Mouse (Mus musculus): ENCODE results near the gene Irf8. TPM values are rescaled to one million over a fixed set of nuclear protein-coding genes. Genes with fewer than 3 reads are reported as not detected.
"Not testable (repeated sequence)": the region's sequence is repeated elsewhere in the genome, so short reads cannot be mapped to it uniquely, and the experiment has no call there.

Irf8 gene
- polyA plus RNA-seq, 1 experiment from 2014 or later = 8.5 TPM

GRCm38 (mm10) chr8:120795944-120796635 is 59.9 kb downstream of the Irf8 start:
- no peak overlapping the region for H3K4me3 ChIP-seq (ENCODE audit: low read depth, low read length)
- H3K27me3 ChIP-seq (ENCODE audit: insufficient read depth, low read length) = no peaks in the 10 kb centered on the region
- H3K9me3 ChIP-seq (ENCODE audit: low read depth, low read length) = no peaks in the 10 kb centered on the region
- TF ChIP-seq CTCF (IDR thresholded peaks at IDR 0.05; ENCODE audit: low read depth) = peak; percentile 99
- H3K9ac ChIP-seq = no peak overlapping the region
- ATAC-seq (ENCODE audit: insufficient read depth) = peak; percentile 77
- no peak overlapping the region for H3K4me2 ChIP-seq
- no peak overlapping the region for H3K27ac ChIP-seq (ENCODE audit: low read depth)
- no peaks in the 10 kb centered on the region for H3K4me1 ChIP-seq (ENCODE audit: insufficient read depth)
- no peaks in the 10 kb centered on the region for H3K36me3 ChIP-seq (ENCODE audit: insufficient read depth)
- 46% methylated on average over 9 of the region's 9 CpGs for WGBS
- DNase-seq = peak; percentile 94

GRCm38 (mm10) chr8:120797019-120797727 is 61.0 kb downstream of the Irf8 start:
- ATAC-seq (ENCODE audit: insufficient read depth) = no peak
- H3K4me1 ChIP-seq (ENCODE audit: insufficient read depth) = no peaks in the 10 kb centered on the region
- no peak overlapping the region for H3K27ac ChIP-seq (ENCODE audit: low read depth)
- no peaks in the 10 kb centered on the region for H3K27me3 ChIP-seq (ENCODE audit: insufficient read depth, low read length)
- H3K4me2 ChIP-seq = no peak overlapping the region
- no peak overlapping the region for H3K4me3 ChIP-seq (ENCODE audit: low read depth, low read length)
- no peaks in the 10 kb centered on the region for H3K9me3 ChIP-seq (ENCODE audit: low read depth, low read length)
- no peak for TF ChIP-seq CTCF (IDR thresholded peaks at IDR 0.05; ENCODE audit: low read depth)
- H3K36me3 ChIP-seq (ENCODE audit: insufficient read depth) = no peaks in the 10 kb centered on the region
- WGBS = 58% methylated on average over 9 of the region's 9 CpGs
- no peak overlapping the region for H3K9ac ChIP-seq
- DNase-seq = no peak

DNA sequence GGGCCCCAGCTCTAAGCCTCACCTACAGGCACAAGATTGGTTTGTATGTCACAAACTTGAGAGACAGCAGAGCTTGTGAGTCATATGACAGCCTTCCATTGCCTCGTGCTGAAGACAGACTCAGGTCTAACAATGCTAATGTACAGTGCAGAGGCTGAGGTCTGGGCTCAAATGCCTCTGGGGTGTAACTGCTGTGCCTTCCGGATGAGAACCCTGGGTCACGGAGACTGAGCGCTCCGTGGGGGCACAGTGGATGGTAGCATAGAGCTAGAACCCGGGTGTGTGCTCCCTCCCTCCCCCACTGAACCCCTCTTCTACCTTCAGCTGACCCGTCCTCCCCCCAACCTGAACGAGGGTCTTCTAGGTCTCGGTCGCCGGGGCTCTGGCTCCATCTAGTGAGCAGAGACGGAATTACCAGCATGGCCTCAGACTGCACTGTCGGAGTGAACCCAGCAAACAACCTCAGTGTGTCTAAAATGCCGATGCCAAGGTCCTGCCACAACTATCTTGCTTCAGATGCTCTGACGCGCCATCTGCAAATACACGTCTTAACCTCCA is 64.2 kb downstream of the Irf8 start:
- 4% methylated on average over 17 of the region's 17 CpGs for WGBS
- Histone ChIP-seq H3K9me3 (ENCODE audit: low read depth, low read length) (no peaks in the 10 kb centered on the region), H3K27ac (ENCODE audit: low read depth) (no peak overlapping the region), H3K9ac (no peak overlapping the region), H3K4me2 (peak overlapping the region; percentile 39; the same call in 1 of the 2 replicates), H3K36me3 (ENCODE audit: insufficient read depth) (no peaks in the 10 kb centered on the region), H3K4me3 (ENCODE audit: low read depth, low read length) (no peak overlapping the region), H3K27me3 (ENCODE audit: insufficient read depth, low read length) (no peaks in the 10 kb centered on the region), H3K4me1 (ENCODE audit: insufficient read depth) (peaks cover 13% of the 10 kb centered on the region)
- ATAC-seq (ENCODE audit: insufficient read depth) = 0 out of 2 replicates have a peak, but pooled peaks have one; percentile 19
- peak; percentile 80 for DNase-seq
- peak; percentile 94 for TF ChIP-seq CTCF (IDR thresholded peaks at IDR 0.05; ENCODE audit: low read depth)

DNA sequence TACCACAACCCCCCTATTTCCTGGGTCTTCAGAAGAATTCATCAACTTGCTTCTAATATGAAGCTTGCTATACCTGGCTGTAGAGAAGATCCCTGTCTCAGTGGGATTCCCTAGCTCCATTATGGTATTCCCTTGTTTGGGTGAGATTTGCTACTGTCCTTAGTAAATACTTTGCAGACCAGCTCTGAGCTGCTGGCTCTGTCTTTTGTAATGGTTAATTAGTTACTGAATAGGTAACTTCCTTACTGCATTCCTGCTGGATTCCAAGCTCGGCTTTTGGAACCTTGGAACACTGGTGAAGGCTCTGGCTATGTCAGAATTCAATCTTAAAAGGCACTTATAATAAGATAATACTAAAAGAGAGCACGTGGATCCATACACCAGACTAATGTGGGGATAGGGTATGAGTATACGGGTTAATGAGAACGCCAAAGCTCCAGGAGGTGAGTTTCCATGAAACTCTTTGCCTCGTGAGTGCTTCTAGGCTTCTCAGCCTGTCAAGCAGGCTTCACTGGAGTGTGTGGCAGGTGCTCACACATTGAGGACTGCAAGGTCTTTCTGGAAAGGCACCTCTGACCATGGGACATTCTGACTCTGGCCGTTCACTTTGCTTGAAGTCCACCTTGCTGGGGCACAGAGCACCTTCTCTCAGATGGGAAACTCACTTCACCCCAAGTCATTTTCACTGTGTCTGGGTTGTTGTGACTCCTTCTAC is 67.7 kb downstream of the Irf8 start:
- 64% methylated on average over 6 of the region's 6 CpGs for WGBS
- not testable (repeated sequence) for H3K27ac ChIP-seq (ENCODE audit: low read depth)

GRCm38 (mm10) chr8:120804741-120805140 is 68.6 kb downstream of the Irf8 start:
- H3K4me1 ChIP-seq (ENCODE audit: insufficient read depth) = peaks cover 13% of the 10 kb centered on the region
- ATAC-seq (ENCODE audit: insufficient read depth) (peak; percentile 48), DNase-seq (peak; percentile 78)
- H3K9me3 ChIP-seq (ENCODE audit: low read depth, low read length) = no peaks in the 10 kb centered on the region
- no peaks in the 10 kb centered on the region for H3K27me3 ChIP-seq (ENCODE audit: insufficient read depth, low read length)
- H3K4me2 ChIP-seq = no peak overlapping the region
- H3K4me3 ChIP-seq (ENCODE audit: low read depth, low read length) = no peak overlapping the region
- no peak overlapping the region for H3K27ac ChIP-seq (ENCODE audit: low read depth)
- TF ChIP-seq CTCF (IDR thresholded peaks at IDR 0.05; ENCODE audit: low read depth) = no peak
- no peak overlapping the region for H3K9ac ChIP-seq
- WGBS = 42% methylated on average over 3 of the region's 3 CpGs
- H3K36me3 ChIP-seq (ENCODE audit: insufficient read depth) = no peaks in the 10 kb centered on the region

More for the DNA sequence above, 67.7 kb downstream of the Irf8 start:
- not testable (repeated sequence) for DNase-seq; ATAC-seq (ENCODE audit: insufficient read depth); H3K9me3 ChIP-seq (ENCODE audit: low read depth, low read length); H3K9ac ChIP-seq; H3K4me2 ChIP-seq; H3K36me3 ChIP-seq (ENCODE audit: insufficient read depth); H3K27me3 ChIP-seq (ENCODE audit: insufficient read depth, low read length); H3K4me3 ChIP-seq (ENCODE audit: low read depth, low read length)
- peaks cover 13% of the 10 kb centered on the region for H3K4me1 ChIP-seq (ENCODE audit: insufficient read depth)

Other genes starting within 250 kb of the Irf8 start
- gene Gins2, start 147.1 kb upstream of the Irf8 start, polyA plus RNA-seq (2014; fragmentation: Nextera tagmentation; extraction: Ambion mirVana) = 131 and 139 TPM in 2 replicates
- gene 1190005I06Rik, start 88.7 kb upstream of the Irf8 start, polyA plus RNA-seq (2014; fragmentation: Nextera tagmentation; extraction: Ambion mirVana) = 3.1 and 5.1 TPM in 2 replicates
- 2.6 and 5.0 TPM in 2 replicates for gene Gm27021, start 68.3 kb upstream of the Irf8 start, polyA plus RNA-seq (2014; fragmentation: Nextera tagmentation; extraction: Ambion mirVana)
- 941 and 956 TPM in 2 replicates for gene Cox4i1, start 68.1 kb upstream of the Irf8 start, polyA plus RNA-seq (2014; fragmentation: Nextera tagmentation; extraction: Ambion mirVana)
- gene Emc8, start 67.8 kb upstream of the Irf8 start, polyA plus RNA-seq (2014; fragmentation: Nextera tagmentation; extraction: Ambion mirVana) = 289 and 315 TPM in 2 replicates

Measured in lung, embryonic 14.5 days (tissue).